Mouse (Mus musculus): ENCODE results near the gene Tspan14.

Gene Tspan14

DNA sequence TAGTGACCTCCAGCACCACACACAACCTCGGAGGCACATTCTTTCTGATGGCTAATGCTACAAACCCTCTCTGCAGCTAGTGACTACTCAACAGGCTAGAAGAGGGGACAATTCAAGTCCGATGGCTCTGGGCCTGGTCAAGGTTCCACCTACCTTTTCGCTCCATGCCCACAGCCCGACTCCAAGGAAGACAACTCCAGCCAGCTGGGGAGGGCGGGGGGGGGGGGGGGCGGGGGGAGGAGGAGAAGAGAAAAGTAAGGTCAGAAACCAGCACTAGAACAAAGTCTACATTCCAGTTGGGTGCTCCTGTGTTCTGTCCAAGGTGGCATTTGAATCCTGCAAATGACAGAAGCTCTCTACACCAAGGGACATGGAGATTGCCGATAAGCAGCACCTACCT is 48.1 kb downstream of the Tspan14 start:
- no peak for DNase-seq (ENCODE audit: low spot score in 2 of 2)

DNA sequence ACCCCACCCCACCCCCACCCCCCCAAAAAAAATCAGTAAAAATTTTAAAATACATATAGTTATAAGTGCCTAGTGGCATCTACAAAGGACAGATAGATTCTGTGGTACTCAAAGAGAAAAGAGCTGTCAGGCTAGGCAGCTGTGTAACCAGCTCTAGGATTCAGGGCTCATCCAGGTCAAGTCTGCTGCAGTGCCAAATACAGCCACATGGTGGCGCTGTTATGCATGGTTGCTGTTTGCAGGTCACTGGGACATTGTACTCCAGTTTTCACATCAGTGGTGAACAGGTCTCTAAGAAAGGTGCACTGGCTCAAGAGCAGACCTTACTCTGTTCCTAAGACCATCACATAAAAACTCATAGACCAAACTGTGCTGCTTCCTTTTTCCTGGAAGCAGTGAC is 49.0 kb downstream of the Tspan14 start:
- peak; percentile 91 to 96 for DNase-seq (ENCODE audit: low spot score in 2 of 2)

DNA sequence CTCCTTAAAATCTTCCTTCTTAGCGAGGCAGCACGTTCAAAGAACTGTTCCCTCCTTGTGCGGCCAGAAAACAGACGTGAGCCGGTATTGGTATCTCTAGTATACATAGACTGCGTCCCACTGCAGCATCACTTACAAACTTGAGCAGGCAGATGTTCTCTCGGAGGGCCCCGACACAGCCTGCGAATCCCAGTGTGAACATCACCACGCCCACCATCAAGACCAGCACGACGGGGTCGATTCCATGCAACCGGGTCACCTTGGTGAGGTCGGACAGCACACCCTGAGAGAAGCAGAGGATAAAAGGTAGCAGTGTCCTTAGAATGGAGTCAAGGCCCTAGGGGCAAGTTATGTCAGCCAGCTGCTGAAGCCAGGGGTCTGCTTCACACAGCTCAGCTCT is 49.9 kb downstream of the Tspan14 start:
- DNase-seq (ENCODE audit: low spot score in 2 of 2): no peak

DNA sequence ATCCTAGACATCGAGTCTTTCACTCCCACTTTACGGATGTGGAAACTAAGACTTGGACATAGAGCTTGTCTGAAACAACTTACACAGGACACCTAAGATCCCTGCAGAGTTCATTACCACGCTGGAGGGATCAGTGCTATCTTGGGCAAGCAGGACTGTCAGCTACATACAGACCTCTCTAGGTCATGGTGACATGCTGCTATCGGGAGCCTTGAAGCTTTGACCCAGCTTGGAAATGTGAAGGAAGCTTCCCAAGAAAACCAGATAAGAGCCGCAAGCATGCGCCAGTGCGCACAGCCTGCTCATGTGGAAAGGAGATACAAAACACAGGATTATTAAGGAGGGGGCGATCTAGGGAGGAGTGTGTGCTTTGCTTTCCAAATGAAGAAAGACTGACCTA is 50.8 kb downstream of the Tspan14 start:
- DNase-seq (ENCODE audit: low spot score in 2 of 2): no peak

DNA sequence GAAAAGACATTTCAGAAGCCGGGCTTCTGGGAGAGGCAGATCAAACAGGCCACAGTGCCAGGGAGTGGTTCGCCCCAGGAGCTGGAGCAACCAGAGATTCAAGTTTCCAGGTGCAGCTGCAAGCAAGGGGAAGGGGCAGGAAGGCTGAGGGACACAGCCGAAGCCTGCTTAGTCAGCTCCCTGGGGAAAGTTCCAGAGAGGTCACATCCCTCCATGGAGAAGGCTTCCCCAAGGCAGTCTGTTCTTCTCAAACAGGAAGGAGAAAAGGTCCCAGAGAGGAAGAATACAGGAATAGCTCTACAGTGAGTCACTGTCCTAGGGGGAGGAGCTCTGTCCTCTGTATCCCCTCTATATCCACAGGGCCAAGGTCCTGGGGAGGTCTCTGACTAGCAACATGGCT is 51.9 kb downstream of the Tspan14 start:
- no peak for DNase-seq (ENCODE audit: low spot score in 2 of 2)

DNA sequence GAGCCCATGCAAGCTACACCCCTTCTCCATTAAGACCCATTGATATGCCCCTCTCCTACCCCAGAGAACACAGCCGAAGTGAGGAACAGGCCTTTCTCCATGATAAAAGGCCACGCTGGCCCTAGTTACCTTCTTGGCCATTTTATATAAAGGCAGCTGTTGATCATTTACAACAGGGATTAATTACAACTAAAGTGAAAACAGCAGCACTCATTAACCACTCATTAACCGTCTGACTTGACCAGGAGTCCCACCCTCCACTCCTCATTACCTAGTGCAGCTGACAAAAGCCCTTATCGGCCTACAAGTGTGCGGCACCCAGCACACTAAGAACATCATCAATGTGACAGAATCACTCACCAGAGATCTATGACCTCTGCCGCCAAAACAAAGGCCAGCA is 52.9 kb downstream of the Tspan14 start:
- DNase-seq (ENCODE audit: low spot score in 2 of 2): no peak

DNA sequence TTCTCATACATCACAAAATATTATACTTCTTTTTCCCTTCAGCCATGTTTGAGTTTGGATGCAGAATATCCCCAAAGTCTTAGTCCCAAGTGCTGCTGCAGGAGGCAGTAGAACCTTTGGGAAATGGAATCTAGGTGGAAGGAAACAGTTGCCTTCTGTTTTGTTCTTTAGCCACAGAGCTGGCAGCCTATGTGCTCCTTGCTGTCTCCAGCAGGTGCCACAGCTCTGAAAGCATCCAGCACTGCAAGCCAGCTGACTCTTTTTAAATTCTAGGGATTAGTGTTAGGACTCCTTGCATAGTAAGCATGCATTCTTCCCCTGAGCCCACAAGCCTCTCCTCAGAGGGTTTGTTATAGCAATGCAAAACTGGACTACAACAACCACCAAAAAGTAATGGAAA is 55.1 kb downstream of the Tspan14 start:
- no peak for DNase-seq (ENCODE audit: low spot score in 2 of 2)

DNA sequence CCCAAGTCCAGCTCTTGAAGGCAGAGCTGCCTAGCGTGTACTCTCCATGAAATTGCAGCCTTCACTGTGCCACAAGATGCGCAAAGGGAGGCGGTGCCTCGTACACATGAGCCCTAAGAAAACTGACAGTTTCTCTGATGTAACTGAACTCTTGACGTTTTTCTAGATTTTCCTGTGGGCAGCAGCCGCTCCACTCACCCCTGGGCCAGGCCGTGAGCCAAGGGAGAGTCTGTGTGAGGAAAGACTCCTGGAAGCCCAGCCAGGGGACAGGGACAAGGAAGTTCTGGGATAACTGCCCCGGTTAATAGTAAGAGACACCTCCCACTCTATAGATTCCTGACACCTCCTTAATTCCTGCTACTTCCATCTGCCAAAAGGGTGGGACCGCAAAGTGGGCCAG is 57.8 kb downstream of the Tspan14 start:
- no peak for DNase-seq (ENCODE audit: low spot score in 2 of 2)

DNA sequence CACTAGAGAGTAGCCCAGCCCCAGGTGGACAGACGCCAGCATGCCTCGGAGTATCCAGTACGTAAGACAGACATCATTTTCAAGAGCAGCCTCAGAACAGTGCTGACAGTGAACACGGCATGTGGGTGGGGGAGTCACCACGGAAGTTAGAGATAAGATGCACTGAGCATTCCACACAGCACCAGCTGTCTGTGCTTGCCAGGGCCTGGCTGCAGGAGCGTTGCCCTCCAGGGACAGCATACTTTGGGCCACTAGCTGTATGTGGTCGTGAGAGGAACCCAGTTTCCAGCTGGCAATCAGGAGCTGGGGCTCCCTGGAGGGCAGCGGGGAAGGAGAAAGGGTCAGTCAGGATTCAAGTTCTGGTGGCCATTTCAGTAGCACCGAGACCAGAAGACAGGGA is 59.8 kb downstream of the Tspan14 start:
- no peak for DNase-seq (ENCODE audit: low spot score in 2 of 2)

DNA sequence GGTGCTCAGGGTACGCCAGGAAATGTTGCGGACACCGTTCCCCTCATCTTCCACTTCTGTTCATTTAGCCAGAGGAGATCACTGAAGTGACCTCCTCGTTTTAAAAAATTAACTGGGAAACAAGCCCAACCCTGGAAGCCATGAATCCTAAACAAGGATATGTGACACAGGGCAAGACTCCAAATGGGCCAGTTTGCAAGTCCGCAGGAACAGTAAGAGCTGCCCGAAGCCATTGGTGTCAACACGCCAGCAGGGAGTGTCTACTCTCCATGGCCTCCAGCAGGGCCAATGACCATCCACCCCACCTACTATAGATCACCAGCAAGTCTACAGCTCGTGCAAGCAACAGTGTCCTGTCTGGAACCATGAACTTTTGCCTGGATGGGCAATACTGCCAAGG is 60.8 kb downstream of the Tspan14 start:
- DNase-seq (ENCODE audit: low spot score in 2 of 2): no peak

DNA sequence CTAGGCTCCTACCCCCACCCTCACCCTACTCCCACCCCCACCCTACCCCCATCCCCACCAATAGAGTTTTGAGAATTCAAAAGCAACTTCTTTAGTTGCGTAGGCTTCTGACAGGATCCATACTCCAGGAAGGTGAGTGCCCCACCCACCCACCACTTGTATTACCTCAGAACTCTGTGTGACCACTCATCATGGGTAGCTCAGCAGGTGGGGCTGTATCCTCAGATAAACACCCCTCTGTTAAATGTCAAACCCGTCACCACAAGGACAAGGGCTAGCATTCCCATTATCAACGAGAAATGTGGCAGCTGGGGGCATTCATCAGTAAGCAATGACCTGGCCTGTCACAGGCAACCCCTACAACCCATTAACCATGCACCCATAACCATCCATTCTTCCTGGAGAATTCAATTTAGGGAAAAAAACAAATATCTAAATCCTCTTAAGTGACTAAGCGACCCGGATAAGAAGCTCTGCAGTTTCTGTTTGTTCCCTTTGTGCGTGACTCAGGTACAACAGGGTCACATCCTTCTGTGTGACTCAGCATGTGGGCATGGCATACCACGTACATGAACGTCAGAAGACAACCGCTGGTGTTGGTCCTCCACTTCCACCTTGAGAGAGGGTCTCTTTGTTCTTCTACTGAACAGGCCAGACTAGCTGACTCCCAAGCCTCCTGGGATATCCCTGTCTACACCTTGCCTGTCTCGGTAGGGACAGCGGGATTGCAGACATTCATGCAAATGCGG is 64.1 kb downstream of the Tspan14 start:
- no peak for DNase-seq (ENCODE audit: low spot score in 2 of 2)

DNA sequence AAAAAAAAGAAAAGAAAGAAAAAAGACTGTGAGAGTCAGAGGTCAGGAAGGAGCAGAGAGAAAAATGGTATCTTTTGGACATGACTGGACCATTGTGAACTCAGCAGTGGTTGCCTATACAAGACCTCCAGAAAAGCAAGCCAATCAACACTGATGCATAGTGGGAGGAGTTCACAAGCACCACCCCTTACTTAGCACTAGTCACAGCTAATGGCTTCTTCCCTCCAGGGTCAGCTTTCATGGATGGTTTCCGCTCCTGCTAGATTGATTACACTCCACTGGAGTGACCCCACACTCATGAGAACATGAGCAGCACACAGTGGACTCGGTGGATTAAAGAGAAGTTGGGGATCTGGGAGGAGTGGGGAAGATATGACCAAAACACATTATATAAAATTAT is 66.3 kb downstream of the Tspan14 start:
- no peak for DNase-seq (ENCODE audit: low spot score in 2 of 2)

DNA sequence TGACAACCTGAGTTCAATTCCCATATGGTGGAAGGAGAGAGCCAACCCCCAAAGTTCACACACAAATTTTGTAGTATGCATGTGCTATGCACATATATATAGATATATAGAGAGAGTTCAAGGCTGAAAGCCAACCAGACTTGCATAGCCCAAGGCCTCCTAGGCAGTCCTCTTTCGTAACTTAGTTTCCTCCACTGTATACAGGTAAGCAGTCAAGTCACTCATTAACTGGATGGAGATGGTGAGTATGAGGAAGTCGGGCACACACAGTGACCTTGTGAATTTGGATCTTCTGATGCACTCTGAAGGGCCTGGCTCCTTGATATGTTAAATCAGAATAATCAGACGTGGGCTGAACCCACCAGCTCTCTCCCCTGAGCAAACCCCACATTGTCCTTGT is 68.7 kb downstream of the Tspan14 start:
- no peak for DNase-seq (ENCODE audit: low spot score in 2 of 2)

DNA sequence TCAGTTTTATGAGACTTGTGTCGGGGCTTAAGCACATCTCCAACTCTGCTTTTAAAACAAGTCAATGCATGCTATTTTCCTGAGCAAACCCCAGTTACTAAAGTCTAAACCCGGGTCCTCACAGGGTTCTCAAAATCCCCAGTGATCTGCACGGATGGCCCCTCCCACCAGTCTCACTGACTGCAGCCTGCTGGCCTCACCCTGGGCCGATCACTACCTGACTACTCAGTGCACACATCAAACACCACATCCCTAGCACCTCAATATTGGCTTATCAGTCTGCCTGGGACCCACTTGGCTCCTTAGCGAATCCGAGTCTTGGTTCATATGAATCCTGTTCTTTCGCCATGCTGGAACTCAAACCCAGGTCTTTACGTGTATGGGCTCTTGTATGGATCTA is 70.9 kb downstream of the Tspan14 start:
- no peak for DNase-seq (ENCODE audit: low spot score in 2 of 2)

DNA sequence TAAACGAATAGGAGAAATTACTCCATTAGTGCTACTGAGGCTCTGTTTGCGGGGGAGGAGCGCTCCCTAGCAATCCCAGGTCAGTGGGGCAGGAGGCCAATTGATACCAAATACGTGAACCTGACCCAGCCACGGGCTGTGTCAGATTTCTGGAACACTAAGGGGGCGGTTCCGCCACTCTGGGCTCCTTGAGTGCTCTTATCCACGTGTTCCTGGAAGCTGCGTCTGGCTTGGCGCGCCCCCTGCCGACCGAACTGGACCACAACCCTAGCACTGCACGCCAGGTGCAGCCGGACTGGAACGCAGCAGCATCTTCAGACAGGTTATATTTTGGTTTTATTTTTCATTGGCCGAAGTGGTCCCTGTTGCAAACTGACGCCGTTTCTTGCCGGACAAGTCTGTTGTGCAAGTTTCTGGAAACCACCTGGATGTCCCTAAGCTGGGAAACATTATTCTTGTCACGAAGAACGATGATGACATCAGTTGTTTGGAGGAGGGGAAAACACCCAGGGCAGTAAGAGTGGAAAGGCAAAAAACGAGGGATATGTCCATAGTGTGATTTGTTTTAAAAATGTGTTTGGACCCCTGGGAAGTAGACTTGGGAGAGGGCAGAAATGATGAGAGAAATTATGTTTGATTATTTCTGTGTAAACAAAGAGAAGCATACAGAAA is 71.9 kb downstream of the Tspan14 start:
- DNase-seq (ENCODE audit: low spot score in 2 of 2): peak; percentile 85 to 89

DNA sequence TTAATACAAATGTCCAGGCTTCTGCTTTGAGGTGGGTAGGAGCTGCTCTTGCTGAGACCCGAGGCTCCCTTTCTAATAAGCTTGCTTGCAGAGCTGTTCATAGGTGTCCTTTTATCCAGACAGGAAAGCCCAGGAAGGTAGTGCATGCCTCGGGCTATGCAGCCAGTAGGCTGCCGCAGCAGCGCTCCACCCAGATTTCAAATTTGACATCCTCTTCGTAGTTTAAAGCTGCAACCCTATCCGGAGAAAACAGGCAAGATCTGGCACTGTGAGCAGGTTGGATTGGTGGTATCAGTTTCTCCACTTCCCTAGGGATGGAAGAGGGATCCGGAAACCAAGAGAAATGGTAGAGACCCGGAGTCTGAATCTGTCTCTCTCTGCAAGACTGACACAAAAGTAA is 72.7 kb downstream of the Tspan14 start:
- no peak for DNase-seq (ENCODE audit: low spot score in 2 of 2)

DNA sequence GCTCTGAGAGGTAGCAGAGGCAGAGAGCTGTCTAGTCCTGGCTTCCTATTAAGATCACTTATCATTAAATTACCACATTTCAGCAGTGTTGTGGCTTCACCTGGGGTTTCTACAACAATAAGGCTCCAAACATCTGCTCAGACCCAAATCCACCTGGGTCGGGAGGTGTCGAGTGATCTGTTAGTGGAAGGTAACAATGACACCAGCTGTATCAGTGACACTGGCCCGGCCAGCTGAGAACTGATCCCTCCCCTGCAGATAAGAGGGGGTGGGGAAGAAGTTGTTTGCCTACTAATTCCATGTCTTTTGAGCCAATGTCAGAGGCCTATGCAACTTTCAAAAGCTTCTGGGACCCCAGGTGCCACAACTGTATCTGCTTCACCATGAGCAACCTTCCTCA is 73.4 kb downstream of the Tspan14 start, which contains the start of gene Sh2d4b:
Sh2d4b (minus strand) TSS at position 71 of the 400 bp plus-strand sequence.
- no peak for DNase-seq (ENCODE audit: low spot score in 2 of 2)

DNA sequence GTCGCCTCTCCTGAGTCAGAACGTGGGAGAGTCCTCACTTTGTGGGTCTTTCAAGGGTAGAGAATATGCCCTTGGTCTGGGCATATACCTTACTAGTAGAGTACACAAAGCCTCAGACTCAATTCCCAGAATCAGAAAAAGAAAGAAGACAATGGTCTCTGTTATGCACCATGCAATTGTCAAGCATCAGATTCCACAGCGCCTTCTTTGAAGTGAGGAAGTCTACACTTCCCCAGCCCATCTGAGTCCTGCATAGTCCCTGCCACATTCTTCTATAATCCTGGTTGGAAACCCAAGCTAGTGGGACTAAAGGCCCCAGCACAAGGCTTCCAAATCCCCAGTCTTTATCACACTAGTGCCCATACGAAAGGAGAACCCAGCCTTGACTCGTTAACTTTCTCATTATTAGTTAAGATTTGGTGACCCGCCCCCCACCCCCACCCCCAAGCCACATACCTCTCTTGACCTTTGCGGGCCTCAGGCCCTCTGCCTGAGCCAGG is 74.2 kb downstream of the Tspan14 start:
- no peak for DNase-seq (ENCODE audit: low spot score in 2 of 2)

DNA sequence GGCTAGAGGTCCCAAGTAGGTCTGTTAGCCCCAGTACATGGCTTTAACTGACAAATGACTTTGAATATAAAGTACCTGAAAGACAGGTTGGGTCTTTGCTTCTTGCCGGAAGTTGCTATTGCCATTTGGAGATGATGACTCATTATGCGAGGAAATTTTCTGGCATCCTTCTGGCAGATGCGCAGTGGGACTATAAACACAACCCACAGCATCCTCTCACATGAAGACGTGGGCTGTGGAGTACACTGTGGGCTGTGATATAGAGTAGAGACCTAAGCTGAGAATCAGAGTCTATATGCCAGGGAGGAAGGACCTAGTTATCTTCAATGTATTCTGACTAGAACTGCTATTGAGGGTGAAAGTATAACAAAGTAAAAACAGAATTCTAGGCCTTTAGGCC is 75.1 kb downstream of the Tspan14 start:
- no peak for DNase-seq (ENCODE audit: low spot score in 2 of 2)

DNA sequence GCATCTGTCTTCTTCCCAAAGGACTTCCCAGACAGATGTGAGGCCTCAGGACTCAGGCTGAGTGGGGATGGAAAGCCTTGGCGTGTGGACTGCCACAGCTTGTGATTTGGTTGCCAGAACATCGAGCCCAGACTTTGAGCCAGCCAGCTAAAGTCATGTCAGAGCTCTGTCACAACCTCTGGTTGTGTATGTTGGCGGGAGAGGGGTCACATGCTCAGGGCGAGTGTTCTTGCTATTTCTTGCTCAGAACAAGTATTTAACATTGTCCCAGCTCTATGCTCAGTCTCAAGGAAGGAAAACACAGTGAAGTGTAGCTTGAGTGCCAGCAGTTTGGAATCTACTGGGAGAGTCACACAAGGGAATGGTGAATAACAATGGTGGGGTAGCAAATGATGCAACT is 76.9 kb downstream of the Tspan14 start:
- DNase-seq (ENCODE audit: low spot score in 2 of 2): no peak

DNA sequence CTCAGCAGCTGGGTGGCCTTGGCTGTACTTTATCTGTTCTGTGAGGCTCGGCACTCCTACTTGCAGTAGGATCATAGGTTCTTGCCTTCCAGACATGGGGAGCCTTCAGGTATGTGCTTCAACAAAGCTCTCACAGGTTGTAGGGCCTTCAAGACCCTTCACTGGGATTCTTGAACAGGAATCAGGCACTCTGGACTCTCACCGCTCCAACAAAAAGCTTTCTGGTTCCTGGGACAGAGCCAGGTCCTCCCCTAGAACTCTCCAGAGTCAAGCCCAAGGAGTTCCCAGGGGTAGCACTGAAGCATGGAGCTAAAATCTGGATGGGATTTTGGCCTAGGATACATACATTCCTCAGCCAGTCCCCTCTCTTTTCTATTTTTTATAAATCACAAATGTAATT is 77.4 kb downstream of the Tspan14 start:
- no peak for DNase-seq (ENCODE audit: low spot score in 2 of 2)

DNA sequence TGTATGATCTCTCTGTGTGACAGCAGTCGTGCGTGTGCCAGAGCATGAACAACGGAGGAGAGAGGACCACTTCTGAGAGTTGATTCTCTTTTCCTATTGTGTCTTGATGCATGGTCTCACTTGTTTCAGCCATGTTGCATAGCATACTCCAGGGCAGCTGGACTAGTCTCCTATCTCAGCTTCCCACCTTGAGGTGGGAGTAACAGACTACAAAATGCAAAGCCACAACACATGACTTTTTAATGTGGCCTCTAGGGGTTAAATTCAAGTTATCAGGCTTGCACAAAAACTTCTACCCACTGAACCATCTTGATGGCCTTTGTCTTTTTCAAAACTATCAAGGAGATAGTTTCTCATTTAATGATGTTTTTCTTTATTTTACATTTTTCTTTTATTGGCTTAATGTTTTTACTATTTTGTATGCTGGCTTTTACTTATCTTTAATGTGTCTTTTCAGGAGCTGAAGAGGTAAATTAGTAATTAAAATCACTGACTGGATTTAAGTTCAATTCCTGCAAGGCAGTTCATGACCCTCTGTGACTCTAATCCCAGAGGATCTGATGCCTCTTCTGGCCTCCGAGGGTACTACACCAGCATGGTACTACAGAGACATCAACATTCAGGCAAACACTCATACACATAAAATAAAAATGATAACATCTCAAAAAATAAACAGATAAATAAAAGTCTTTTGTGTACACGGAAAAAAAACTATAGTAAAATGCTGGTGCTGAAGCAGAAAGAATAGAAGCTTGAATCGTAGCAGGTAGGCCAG is 80.0 kb downstream of the Tspan14 start:
- DNase-seq (ENCODE audit: low spot score in 2 of 2): no peak

DNA sequence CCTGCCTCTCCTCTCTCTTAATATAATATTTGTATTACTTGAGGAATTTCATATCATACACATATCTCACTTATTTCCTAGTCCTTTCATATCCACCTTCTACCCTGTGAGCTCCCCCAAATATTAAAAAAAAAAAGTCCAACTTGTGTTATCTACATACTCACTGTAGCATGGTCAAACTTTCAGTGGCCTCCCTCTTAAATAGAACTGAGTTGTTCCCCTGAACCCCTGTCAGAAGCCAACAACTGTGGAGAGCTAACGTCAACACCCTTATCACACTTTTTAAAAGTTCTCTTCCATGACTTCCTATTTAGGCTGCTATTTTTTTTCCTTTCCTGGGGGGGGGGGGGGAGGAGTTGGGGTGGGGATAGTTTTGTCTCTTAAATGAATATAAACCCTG is 80.9 kb downstream of the Tspan14 start:
- no peak for DNase-seq (ENCODE audit: low spot score in 2 of 2)
